Mouse (Mus musculus): ENCODE data around the gene Rrn3.
"Not testable (repeated sequence)": the region's sequence is repeated elsewhere in the genome, so short reads cannot be mapped to it uniquely, and the experiment has no call there.

Rrn3 gene

GRCm38 (mm10) chr16:13780353-13781036 is at the start of gene Rrn3:
Gene Rrn3, plus strand, starts transcription at chr16:13780708.
- DNase-seq: peak; percentile 89

- no peak for DNase-seq
These were observed 47.7 kb upstream of the Rrn3 start for GRCm38 (mm10) chr16:13732786-13733185.

- peak; percentile 76 for DNase-seq
These were observed 46.9 kb upstream of the Rrn3 start for GRCm38 (mm10) chr16:13733518-13734137.

GRCm38 (mm10) chr16:13735977-13736376 is 44.5 kb upstream of the Rrn3 start:
- no peak for DNase-seq

GRCm38 (mm10) chr16:13739044-13739443 is 41.5 kb upstream of the Rrn3 start:
- not testable (repeated sequence) for DNase-seq

- DNase-seq: no peak
These were observed 39.7 kb upstream of the Rrn3 start for GRCm38 (mm10) chr16:13740844-13741243.

- no peak for DNase-seq
These were observed 32.8 kb upstream of the Rrn3 start for GRCm38 (mm10) chr16:13747708-13748107.

- no peak for DNase-seq
These were observed 32.4 kb upstream of the Rrn3 start for GRCm38 (mm10) chr16:13748124-13748523.

- DNase-seq: not testable (repeated sequence)
These were observed 31.7 kb upstream of the Rrn3 start for GRCm38 (mm10) chr16:13748813-13749212.

- no peak for DNase-seq
These were observed 31.2 kb upstream of the Rrn3 start for GRCm38 (mm10) chr16:13749306-13749705.

GRCm38 (mm10) chr16:13749981-13750380 is 30.5 kb upstream of the Rrn3 start:
- no peak for DNase-seq

- DNase-seq: no peak
These were observed 29.9 kb upstream of the Rrn3 start for GRCm38 (mm10) chr16:13750626-13751025.

- no peak for DNase-seq
These were observed 26.5 kb upstream of the Rrn3 start for GRCm38 (mm10) chr16:13753986-13754385.

GRCm38 (mm10) chr16:13754400-13755190 is 25.9 kb upstream of the Rrn3 start:
- DNase-seq: peak; percentile 94

- no peak for DNase-seq
These were observed 22.7 kb upstream of the Rrn3 start for GRCm38 (mm10) chr16:13757823-13758222.

- DNase-seq: not testable (repeated sequence)
These were observed 17.7 kb upstream of the Rrn3 start for GRCm38 (mm10) chr16:13762807-13763206.

- DNase-seq: no peak
These were observed 16.0 kb upstream of the Rrn3 start for GRCm38 (mm10) chr16:13764519-13764918.

GRCm38 (mm10) chr16:13766367-13766766 is 14.1 kb upstream of the Rrn3 start:
- no peak for DNase-seq

GRCm38 (mm10) chr16:13771603-13772002 is 8.9 kb upstream of the Rrn3 start:
- not testable (repeated sequence) for DNase-seq

GRCm38 (mm10) chr16:13772051-13772450 is 8.5 kb upstream of the Rrn3 start:
- not testable (repeated sequence) for DNase-seq

- not testable (repeated sequence) for DNase-seq
These were observed 6.5 kb upstream of the Rrn3 start for GRCm38 (mm10) chr16:13774011-13774410.

- DNase-seq: not testable (repeated sequence)
These were observed 5.9 kb upstream of the Rrn3 start for GRCm38 (mm10) chr16:13774651-13775050.

- no peak for DNase-seq
These were observed 708 bp downstream of the Rrn3 start for GRCm38 (mm10) chr16:13781216-13781615.

- no peak for DNase-seq
These were observed 5.4 kb downstream of the Rrn3 start for GRCm38 (mm10) chr16:13785932-13786331.
